Mouse (Mus musculus) gastrocnemius, adult 8-10 months (tissue): ENCODE results near the gene Slc30a9. TPM values are rescaled to one million over a fixed set of nuclear protein-coding genes. Genes with fewer than 3 reads are reported as not detected.

Source experiments
- DNase-seq, 2 experiments: peaks; one replicate each; pipeline ENCODE4 v3.0.0; 2022; ENCODE audit warnings: low spot score in 2 of 2
- total RNA-seq, 4 experiments: library from RNA; stranded (reverse); gene quantifications; 2 replicates each; pipeline ENCODE4 v1.2.4; 2022

Gene Slc30a9
- total RNA-seq, 4 experiments from 2014 or later: 117 to 140 (median 130) TPM

DNA sequence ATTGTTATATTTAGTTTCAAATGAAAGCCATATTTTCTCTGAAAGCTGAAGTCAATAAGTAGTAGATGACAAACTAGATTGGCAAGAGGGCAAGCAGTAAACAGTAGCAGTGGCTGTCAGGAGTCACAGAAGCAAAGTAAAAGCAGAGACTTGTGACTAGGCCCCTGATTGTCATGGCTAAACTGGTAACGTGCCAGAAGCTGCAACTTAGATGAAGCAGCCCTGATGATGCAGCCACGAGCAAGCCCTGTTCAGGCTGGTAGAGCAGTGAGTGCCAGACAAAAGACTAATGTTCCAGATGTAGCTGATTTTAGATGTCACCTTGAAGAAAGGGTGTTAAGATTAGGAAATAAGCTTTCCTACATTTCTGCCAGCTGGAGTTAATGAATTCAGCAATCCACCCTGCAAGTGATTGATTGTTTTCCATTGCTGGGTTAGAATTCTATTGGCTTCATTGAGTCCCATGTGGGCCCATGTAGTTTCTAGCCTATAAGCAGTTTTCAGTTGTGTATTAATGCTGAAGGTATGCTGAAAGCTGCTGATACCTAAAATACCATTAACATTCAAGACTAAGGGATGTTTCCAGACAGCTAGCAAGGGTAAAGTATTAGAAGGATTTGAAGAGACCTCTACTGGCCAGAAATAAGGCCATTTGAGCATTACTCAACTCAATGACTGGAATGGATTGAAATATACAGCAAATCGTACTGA is 5.2 kb downstream of the Slc30a9 start:
- DNase-seq: no peak

- no peak for DNase-seq
Observed at GRCm38 (mm10) chr5:67312522-67312851, 5.7 kb downstream of the Slc30a9 start.

DNA sequence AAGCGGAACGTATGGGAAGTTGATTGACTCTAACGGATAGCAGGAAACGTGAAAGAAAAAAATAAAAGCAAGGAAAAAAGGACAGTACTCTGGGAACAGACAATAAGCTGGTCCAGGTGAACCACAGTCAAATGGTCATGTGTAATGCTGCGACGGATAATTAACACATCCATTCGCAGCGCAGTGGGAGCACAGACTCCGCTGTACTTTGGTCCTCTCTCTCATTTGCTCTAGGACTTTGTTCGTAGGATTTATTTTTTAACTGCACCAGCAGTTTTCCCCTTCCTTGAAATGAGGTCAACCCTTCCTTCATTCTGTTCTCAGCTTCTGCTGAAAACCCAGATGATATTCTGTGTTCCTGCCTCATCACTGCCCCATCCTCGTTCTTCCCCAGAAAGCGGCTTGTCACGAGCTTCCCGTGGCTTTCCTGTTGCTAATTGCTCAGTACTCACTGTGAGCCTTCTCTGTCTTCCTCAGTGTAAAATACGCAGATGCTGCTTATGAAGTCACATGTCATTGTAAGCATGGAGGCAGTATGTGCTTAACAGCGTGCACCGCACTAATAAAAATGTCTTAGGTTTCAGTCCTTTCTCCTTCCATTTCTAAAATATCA is 15.0 kb downstream of the Slc30a9 start:
- DNase-seq: no peak

GRCm38 (mm10) chr5:67324032-67324431 is 17.3 kb downstream of the Slc30a9 start:
- no peak for DNase-seq

DNA sequence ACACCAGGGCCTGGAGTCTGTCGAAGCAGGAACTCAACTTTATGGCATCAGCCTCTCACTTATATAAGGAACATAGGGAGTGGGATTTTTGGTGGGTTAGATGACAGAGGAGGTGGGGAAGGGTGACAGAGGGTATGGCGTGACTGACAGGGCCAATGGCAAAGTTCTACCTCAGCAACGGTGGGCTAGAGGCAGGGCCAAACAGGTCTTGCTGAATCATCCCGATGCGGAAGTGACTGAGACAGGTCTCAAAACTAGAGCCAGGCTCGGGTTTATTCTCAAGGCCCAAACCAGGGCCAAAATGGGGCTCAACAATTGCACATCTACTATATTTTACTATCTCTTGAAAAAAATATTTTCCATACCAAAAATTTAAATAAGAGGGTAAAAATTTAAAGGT is 34.1 kb downstream of the Slc30a9 start:
- no peak for DNase-seq

GRCm38 (mm10) chr5:67347060-67347459 is 40.3 kb downstream of the Slc30a9 start:
- no peak for DNase-seq

DNA sequence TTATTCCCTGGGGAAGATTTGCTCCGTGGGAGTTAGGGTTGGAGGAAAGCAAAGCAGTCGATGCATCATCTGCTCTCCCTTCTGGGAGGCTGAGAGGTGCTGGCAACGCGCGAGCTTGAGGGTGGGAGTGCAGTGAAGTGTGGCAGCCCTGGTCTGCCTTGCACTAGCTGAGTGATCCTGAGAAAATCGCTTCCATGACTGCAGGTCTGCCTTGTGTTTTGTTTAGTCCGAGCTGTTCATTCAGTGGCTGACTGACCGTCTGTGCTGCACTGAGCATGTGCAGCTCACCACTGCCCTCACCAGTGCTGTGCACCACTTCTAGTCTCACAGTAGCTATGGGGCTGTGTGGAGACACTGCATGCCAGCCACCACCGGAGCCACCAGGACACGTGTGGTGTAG is 42.2 kb downstream of the Slc30a9 start:
- DNase-seq: no peak

DNA sequence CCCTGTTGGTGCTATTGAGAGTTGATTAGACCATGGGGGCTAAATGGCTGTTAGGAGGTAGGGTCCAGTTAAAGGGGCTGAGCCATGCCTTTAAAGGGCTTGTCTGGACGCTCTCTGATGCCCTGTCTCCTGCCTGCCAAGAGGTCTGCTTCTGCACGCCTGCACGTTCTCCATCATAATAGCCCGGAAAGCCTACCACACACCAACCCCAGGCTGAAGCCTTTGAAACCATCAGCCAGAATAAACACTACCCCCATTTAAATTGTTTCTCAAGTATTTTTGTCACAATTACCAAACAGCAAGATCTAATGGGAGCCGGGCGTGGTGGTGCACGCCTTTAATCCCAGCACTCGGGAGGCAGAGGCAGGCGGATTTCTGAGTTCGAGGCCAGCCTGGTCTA is 55.6 kb downstream of the Slc30a9 start:
- DNase-seq: no peak

DNA sequence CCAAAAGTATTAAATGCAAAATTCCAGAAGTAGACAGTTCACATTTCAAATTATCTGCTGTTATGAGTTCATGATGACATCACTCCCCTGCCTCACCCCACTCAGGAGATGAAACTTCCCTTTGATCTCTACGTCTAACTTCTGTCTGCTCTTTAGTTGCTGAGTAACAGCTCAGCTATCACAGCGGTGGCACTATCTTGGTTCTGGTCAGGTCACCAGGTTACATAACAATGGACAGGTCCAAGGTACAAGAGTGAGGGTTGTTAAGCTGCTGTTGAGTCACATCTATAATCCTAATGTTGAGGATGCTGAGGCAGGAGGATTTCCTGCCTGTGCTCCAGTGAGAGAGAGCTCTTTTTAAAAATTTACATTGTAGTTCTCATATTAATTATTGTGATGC is 56.2 kb downstream of the Slc30a9 start:
- DNase-seq: no peak

GRCm38 (mm10) chr5:67377044-67377621 is 70.4 kb downstream of the Slc30a9 start:
- DNase-seq: no peak

DNA sequence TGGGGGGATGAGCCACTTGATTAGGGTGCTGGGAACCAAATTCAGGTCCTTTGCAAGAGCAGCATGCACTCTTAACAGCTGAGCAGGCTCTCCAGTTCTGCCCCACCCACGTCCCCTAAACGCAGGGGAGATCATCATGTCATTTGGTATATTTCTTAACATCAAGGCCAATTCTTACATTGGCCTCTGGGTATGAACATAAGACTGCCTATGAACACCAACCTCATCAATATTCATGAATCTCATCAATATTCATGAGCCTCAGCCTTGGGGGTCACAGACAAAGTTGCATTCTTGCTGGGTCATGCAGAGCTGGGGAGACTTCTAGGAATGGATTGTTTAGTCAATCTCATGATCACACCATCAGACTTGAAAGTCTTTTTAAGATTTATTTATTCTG is 74.9 kb downstream of the Slc30a9 start:
- DNase-seq: no peak

GRCm38 (mm10) chr5:67382556-67382955 is 75.8 kb downstream of the Slc30a9 start:
- DNase-seq: no peak

GRCm38 (mm10) chr5:67393951-67394350 is 87.2 kb downstream of the Slc30a9 start:
- DNase-seq: no peak

DNA sequence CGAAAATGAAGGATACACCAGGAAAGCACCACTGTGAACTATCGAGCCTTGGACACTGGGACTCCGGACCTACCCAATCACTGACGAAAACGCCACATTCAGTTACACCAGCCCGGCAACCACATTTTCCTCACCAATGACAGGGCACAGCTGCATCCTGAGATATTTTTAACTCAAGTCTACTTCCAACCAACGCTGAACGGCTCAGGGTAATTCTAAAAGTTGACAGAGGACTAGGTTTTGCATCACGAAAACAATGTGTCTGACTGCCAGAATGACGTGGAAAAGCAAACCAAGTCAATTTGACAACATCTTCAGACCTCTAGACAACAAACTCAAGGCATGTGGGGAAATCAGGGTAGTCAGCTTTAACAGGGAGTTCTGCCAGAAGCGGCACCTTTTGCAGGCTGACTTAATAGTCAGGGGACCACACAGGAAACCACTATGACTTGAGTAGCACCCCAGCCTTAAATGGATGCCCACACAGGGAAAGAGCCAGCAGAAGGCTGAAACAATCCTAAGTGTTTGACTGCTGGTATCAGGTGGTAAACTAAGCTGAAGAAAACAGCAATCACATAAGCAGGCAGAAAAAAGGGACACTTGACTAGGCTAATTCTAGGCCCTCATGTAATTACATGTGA is 88.6 kb downstream of the Slc30a9 start:
- DNase-seq: no peak

- no peak for DNase-seq
Observed at GRCm38 (mm10) chr5:67397186-67397585, 90.4 kb downstream of the Slc30a9 start.

- no peak for DNase-seq
Observed at GRCm38 (mm10) chr5:67399876-67400607, 93.3 kb downstream of the Slc30a9 start.

GRCm38 (mm10) chr5:67400608-67401480 is 94.1 kb downstream of the Slc30a9 start:
- no peak for DNase-seq

DNA sequence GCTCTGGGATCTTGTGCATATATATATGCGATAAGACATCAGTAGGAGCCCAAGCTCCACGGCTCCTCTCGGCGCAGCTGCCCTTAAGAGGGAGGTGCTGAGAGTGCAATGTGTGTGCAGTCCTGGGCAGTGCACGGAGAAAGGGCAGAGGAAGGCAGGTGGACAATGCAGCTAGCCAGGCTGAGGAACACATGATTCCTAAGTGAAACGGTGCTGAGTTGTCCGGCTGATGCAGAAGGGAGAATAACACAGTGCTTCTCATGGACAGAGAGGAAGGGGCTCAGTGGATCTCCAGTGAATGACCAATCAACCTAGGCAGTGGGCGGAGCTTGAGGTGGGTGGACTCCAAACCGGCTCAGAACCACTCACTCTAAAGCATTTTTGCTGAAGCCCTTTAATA is 94.9 kb downstream of the Slc30a9 start:
- no peak for DNase-seq

GRCm38 (mm10) chr5:67404380-67404779 is 97.6 kb downstream of the Slc30a9 start:
- DNase-seq: no peak

DNA sequence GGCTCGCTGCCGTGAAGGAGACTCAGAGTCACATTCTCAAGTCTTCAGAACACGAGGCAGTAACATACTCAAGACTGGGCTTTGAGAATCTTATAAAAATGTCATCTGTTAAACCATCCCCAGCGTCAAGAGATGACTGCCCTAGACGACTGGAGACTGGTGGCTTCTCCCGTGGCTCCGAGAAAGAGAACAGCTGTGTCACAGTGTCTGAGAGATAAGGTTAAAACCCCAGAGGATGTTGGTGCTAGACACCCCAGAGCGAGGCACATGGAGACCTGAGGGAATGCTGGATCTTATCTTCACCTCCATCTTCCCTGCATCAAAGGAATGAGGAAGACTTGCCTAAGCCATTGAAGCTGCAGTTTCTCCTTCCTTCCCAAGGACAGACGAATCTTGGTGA is 98.2 kb downstream of the Slc30a9 start:
- DNase-seq: no peak
